Comparison of ENCODE assay signal across 17 mouse cellular contexts in the genomic region with DNA sequence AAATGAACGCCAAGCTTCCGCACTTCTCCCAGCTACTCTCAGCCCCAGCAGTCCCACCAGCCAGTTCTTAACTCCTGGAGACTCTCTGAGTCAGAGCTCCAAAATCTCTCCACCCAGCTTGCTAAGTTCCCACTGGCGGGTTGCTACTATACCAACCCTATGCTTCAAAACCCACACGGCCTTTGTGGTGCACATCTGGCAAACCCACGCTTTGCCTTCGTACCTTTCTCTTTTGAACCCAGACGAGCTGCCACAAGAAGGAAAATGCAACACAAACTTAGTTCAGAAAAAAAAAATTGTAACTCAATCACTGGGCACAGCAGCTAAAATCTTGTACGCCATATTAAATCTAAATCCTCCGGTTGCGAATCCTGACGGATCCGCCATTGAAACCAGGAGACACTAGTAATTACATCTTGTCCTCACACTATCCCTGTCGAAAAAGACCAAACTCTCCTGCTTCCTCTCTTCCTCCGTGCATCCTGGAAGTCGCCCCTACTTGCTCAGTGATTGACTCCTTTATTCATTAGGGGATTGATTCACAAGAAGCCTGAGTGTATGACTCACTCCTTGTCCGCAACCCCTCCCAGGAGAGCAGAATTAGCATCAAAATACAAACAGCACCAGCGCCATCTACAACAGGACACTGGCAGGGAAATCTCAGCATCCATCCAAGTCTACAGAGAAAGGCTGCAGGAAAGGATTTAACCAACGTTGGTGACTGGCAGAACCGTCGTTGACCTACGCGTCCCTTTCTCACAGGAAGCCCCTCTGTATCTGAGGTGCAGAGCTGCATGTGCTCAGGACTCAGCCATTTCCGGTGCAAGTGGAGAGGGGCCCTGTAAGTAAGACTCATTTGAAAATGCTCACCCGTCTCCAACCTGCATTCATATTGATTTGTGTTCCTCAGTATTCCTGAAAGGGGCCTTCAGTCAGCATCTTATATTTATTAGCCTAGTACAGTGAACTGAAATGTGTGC. TPM values are rescaled to one million over a fixed set of nuclear protein-coding genes. Genes with fewer than 3 reads are reported as not detected.
DNase-seq lines count a peak whose midpoint lies in the region; ATAC-seq and TF ChIP-seq lines count a peak whose summit lies in the region.
"Had no signal": no experiment of that assay in that cellular context is flagged by ENCODE, and none has a peak within 500 bp of the region (broad histone marks: within the 10 kb centered on the region; RNA-seq: fewer than 3 reads in every experiment).

No protein-coding gene starts in this region.

- no peaks in the 10 kb centered on the region for H3K27me3 ChIP-seq in intestine, embryonic 14.5 days (replicated peaks; ENCODE audit: control insufficient read depth, insufficient read depth, low read length)
- H3K27me3 ChIP-seq in intestine, embryonic 16.5 days (replicated peaks; ENCODE audit: control insufficient read depth, insufficient read depth, low read length): no peaks in the 10 kb centered on the region
- H3K27me3 ChIP-seq in liver, postnatal 0 days (ENCODE audit: insufficient read depth, low read length): no peaks in the 10 kb centered on the region
- H3K27me3 ChIP-seq: embryonic facial prominence, embryonic 12.5 days; lung, embryonic 15.5 days; neural tube, embryonic 15.5 days had no signal

- H3K27ac ChIP-seq in intestine, embryonic 14.5 days (ENCODE audit: low read depth): no peak overlapping the region
- H3K27ac ChIP-seq in intestine, embryonic 16.5 days (ENCODE audit: low read length): no peak overlapping the region
- H3K27ac ChIP-seq in ES-E14 (ENCODE audit: insufficient read depth, low read depth, low read length, poor library complexity, severe bottlenecking): peak overlapping the region; percentile 71
- H3K27ac ChIP-seq in liver, postnatal 0 days (ENCODE audit: low read depth): no peak overlapping the region
- H3K27ac ChIP-seq: embryonic facial prominence, embryonic 12.5 days; hindbrain, embryonic 10.5 days; lung, embryonic 15.5 days; neural tube, embryonic 15.5 days had no signal

- H3K9me3 ChIP-seq in intestine, embryonic 14.5 days (ENCODE audit: control insufficient read depth, low read length): no peaks in the 10 kb centered on the region
- H3K9me3 ChIP-seq in intestine, embryonic 16.5 days (ENCODE audit: control insufficient read depth, low read length): no peaks in the 10 kb centered on the region
- no peaks in the 10 kb centered on the region for H3K9me3 ChIP-seq in ES-E14 (ENCODE audit: control insufficient read depth, insufficient read depth, low read depth, low read length)
- H3K9me3 ChIP-seq in liver, postnatal 0 days (ENCODE audit: low read length): no peaks in the 10 kb centered on the region
- H3K9me3 ChIP-seq: embryonic facial prominence, embryonic 12.5 days; hindbrain, embryonic 10.5 days; lung, embryonic 15.5 days; neural tube, embryonic 15.5 days had no signal

- in situ Hi-C loops in ES-E14 (cut with MboI; ENCODE audit: low sequenced_read_pairs in 2 of 2, unreplicated experiment in 2 of 2): no loop called here

- no peaks in the 10 kb centered on the region; the same call in 1 of the 2 replicates for H3K4me1 ChIP-seq in intestine, embryonic 14.5 days (replicated peaks; ENCODE audit: control insufficient read depth, insufficient read depth, low read length)
- H3K4me1 ChIP-seq in intestine, embryonic 16.5 days (ENCODE audit: control insufficient read depth, insufficient read depth, low read length): peaks cover 4% of the 10 kb centered on the region; the same call in 1 of the 2 replicates
- H3K4me1 ChIP-seq in ES-E14 (ENCODE audit: control insufficient read depth in 2 of 2, insufficient read depth in 2 of 2, low read length in 2 of 2, poor library complexity in 1 of 2): peaks cover 0 to 4% of the 10 kb centered on the region in 2 experiments; a peak in 2 of 4 replicates
- H3K4me1 ChIP-seq in liver, postnatal 0 days (ENCODE audit: insufficient read depth): 0 out of 2 replicates have a peak, but pooled peaks cover 2% of the 10 kb centered on the region

- no peak for TF ChIP-seq EP300 in liver, postnatal 0 days (IDR thresholded peaks at IDR 0.05; ENCODE audit: low read depth)

- no peak overlapping the region for H3K4me2 ChIP-seq in intestine, embryonic 14.5 days (ENCODE audit: low read length)
- H3K4me2 ChIP-seq in intestine, embryonic 16.5 days (ENCODE audit: low read depth, low read length): no peak overlapping the region
- no peak overlapping the region for H3K4me2 ChIP-seq in liver, postnatal 0 days (ENCODE audit: low read depth, low read length)
- H3K4me2 ChIP-seq: liver, embryonic 11.5 days had no signal

- no peak overlapping the region for H3K9ac ChIP-seq in intestine, embryonic 14.5 days (ENCODE audit: low read length)
- H3K9ac ChIP-seq in intestine, embryonic 16.5 days (ENCODE audit: low read depth, low read length): no peak overlapping the region
- H3K9ac ChIP-seq in ES-E14 (ENCODE audit: insufficient read depth, low read depth, low read length, poor library complexity, severe bottlenecking): peak overlapping the region; percentile 81
- H3K9ac ChIP-seq in liver, postnatal 0 days (replicated peaks): no peak overlapping the region
- H3K9ac ChIP-seq: embryonic facial prominence, embryonic 12.5 days; lung, embryonic 15.5 days; neural tube, embryonic 15.5 days had no signal

- no peak for TF ChIP-seq CTCF in brain, embryonic 14.5 days (IDR thresholded peaks at IDR 0.05; ENCODE audit: borderline replicate concordance, extremely low read depth, insufficient read depth, insufficient read length)
- no peak for TF ChIP-seq CTCF in liver, postnatal 0 days (IDR thresholded peaks at IDR 0.05; ENCODE audit: low read depth)

- no peak overlapping the region for H3K4me3 ChIP-seq in intestine, embryonic 14.5 days (ENCODE audit: low read depth, low read length)
- no peak overlapping the region for H3K4me3 ChIP-seq in intestine, embryonic 16.5 days (ENCODE audit: low read length)
- peak overlapping the region; percentile 51 to 67 for H3K4me3 ChIP-seq in ES-E14 (ENCODE audit: insufficient read depth in 1 of 2, low read depth in 1 of 2, low read length in 2 of 2, poor library complexity in 1 of 2, severe bottlenecking in 1 of 2)
- no peak overlapping the region for H3K4me3 ChIP-seq in liver, postnatal 0 days (ENCODE audit: low read depth, low read length)
- H3K4me3 ChIP-seq: hindbrain, embryonic 10.5 days; lung, embryonic 15.5 days had no signal

- peak; percentile 21 for DNase-seq in intestine, embryonic 14.5 days (ENCODE audit: low spot score)
- no peak for DNase-seq in ES-E14 (ENCODE audit: low read depth, low spot score)
- peak; percentile 35 for DNase-seq in brain, embryonic 14.5 days (ENCODE audit: low read depth)
- peak; percentile 21 to 46 for DNase-seq in thymus, postnatal 36 days
- DNase-seq in liver, postnatal 0 days: no peak
- no peak for DNase-seq in urinary bladder, postnatal 36 days (ENCODE audit: low spot score in 2 of 2)
- DNase-seq: adrenal gland, postnatal 25 days; kidney, adult 8-10 months; layer of hippocampus, postnatal 36 days had no signal

- TF ChIP-seq POLR2A in brain, embryonic 14.5 days (IDR thresholded peaks at IDR 0.05; ENCODE audit: borderline replicate concordance, extremely low read depth, insufficient read depth, insufficient read length, poor library complexity, severe bottlenecking): no peak

- ATAC-seq in intestine, embryonic 14.5 days (replicated peaks; ENCODE audit: low FRiP score, low TSS enrichment, low read depth): no peak
- no peak for ATAC-seq in intestine, embryonic 16.5 days
- no peak for ATAC-seq in liver, postnatal 0 days
- ATAC-seq: CD4-positive, CD25-positive, alpha-beta regulatory T cell, adult 4 months had no signal

- H3K36me3 ChIP-seq in intestine, embryonic 14.5 days (ENCODE audit: control insufficient read depth, insufficient read depth, low read length): no peaks in the 10 kb centered on the region
- no peaks in the 10 kb centered on the region for H3K36me3 ChIP-seq in intestine, embryonic 16.5 days (ENCODE audit: control insufficient read depth, insufficient read depth, low read length)
- no peaks in the 10 kb centered on the region for H3K36me3 ChIP-seq in ES-E14 (ENCODE audit: control insufficient read depth, insufficient read depth, low read length, poor library complexity, severe bottlenecking)
- no peaks in the 10 kb centered on the region for H3K36me3 ChIP-seq in liver, postnatal 0 days (replicated peaks; ENCODE audit: insufficient read depth, low read length)

- 74% methylated on average over 24 of the region's 24 CpGs for WGBS in intestine, embryonic 14.5 days
- 77% methylated on average over 24 of the region's 24 CpGs for WGBS in intestine, embryonic 16.5 days
- WGBS in liver, postnatal 0 days (ENCODE audit: insufficient replicate concordance): 70% methylated on average over 24 of the region's 24 CpGs

RNA-seq across cellular contexts. Expression of a gene that starts 1.8 kb away (rescaled TPM):
- 7.4 and 8.1 TPM in 2 replicates for polyA plus RNA-seq in intestine, embryonic 14.5 days (2014; fragmentation: Nextera tagmentation; extraction: Ambion mirVana)
- 5.4 and 6.8 TPM in 2 replicates for polyA plus RNA-seq in intestine, embryonic 16.5 days (2015; fragmentation: Nextera tagmentation; extraction: Ambion mirVana)
- total RNA-seq in ES-E14 (2012; rRNA removed): 4.2 and 4.7 TPM in 2 replicates
- polyA plus RNA-seq in brain, embryonic 14.5 days (2012; rRNA removed): 6.9 and 7.4 TPM in 2 replicates
- polyA plus RNA-seq in liver, postnatal 0 days (2015; fragmentation: Nextera tagmentation; extraction: Ambion mirVana): 1.1 and 1.2 TPM in 2 replicates
- total RNA-seq: monocyte, adult 5-6 weeks had no signal

RNA-seq across cellular contexts. Expression of a gene that starts 13.9 kb away (rescaled TPM):
- polyA plus RNA-seq in intestine, embryonic 14.5 days (2014; fragmentation: Nextera tagmentation; extraction: Ambion mirVana): 3.4 and 3.8 TPM in 2 replicates
- polyA plus RNA-seq in intestine, embryonic 16.5 days (2015; fragmentation: Nextera tagmentation; extraction: Ambion mirVana): 2.4 and 2.9 TPM in 2 replicates
- 1.5 and 2.1 TPM in 2 replicates for total RNA-seq in ES-E14 (2012; rRNA removed)
- polyA plus RNA-seq in brain, embryonic 14.5 days (2012; rRNA removed): 4.0 and 4.4 TPM in 2 replicates
- 0.31 and 0.79 TPM in 2 replicates for polyA plus RNA-seq in liver, postnatal 0 days (2015; fragmentation: Nextera tagmentation; extraction: Ambion mirVana)
- total RNA-seq: monocyte, adult 5-6 weeks had no signal

RNA-seq across cellular contexts. Expression of a gene that starts 31.1 kb away (rescaled TPM):
- polyA plus RNA-seq in intestine, embryonic 14.5 days (2014; fragmentation: Nextera tagmentation; extraction: Ambion mirVana): 4.4 and 5.6 TPM in 2 replicates
- polyA plus RNA-seq in intestine, embryonic 16.5 days (2015; fragmentation: Nextera tagmentation; extraction: Ambion mirVana): 3.7 TPM in 2 replicates
- 4.5 and 6.7 TPM in 2 replicates for total RNA-seq in ES-E14 (2012; rRNA removed)
- 3.3 and 3.5 TPM in 2 replicates for polyA plus RNA-seq in brain, embryonic 14.5 days (2012; rRNA removed)
- 0.40 and 0.65 TPM in 2 replicates for polyA plus RNA-seq in liver, postnatal 0 days (2015; fragmentation: Nextera tagmentation; extraction: Ambion mirVana)

RNA-seq across cellular contexts. Expression of a gene that starts 32.6 kb away (rescaled TPM):
- polyA plus RNA-seq in intestine, embryonic 14.5 days (2014; fragmentation: Nextera tagmentation; extraction: Ambion mirVana): 24.7 and 31.8 TPM in 2 replicates
- polyA plus RNA-seq in intestine, embryonic 16.5 days (2015; fragmentation: Nextera tagmentation; extraction: Ambion mirVana): 18.7 and 21.7 TPM in 2 replicates
- total RNA-seq in ES-E14 (2012; rRNA removed): 22.4 and 30.4 TPM in 2 replicates
- 33.9 and 39.2 TPM in 2 replicates for polyA plus RNA-seq in brain, embryonic 14.5 days (2012; rRNA removed)
- 1.6 and 1.8 TPM in 2 replicates for polyA plus RNA-seq in liver, postnatal 0 days (2015; fragmentation: Nextera tagmentation; extraction: Ambion mirVana)

RNA-seq across cellular contexts. Expression of a gene that starts 48.0 kb away (rescaled TPM):
- polyA plus RNA-seq in intestine, embryonic 14.5 days (2014; fragmentation: Nextera tagmentation; extraction: Ambion mirVana): 9.1 and 12.0 TPM in 2 replicates
- polyA plus RNA-seq in intestine, embryonic 16.5 days (2015; fragmentation: Nextera tagmentation; extraction: Ambion mirVana): 6.0 and 7.3 TPM in 2 replicates
- total RNA-seq in ES-E14 (2012; rRNA removed): 5.4 and 8.0 TPM in 2 replicates
- 19.3 and 26.9 TPM in 2 replicates for polyA plus RNA-seq in brain, embryonic 14.5 days (2012; rRNA removed)
- 1.8 and 2.2 TPM in 2 replicates for polyA plus RNA-seq in liver, postnatal 0 days (2015; fragmentation: Nextera tagmentation; extraction: Ambion mirVana)

Comparison
In these comparisons a context has a peak if more than half of its experiments do, and no peak if none do; other contexts are left out.
1. DNase-seq: peak in intestine, embryonic 14.5 days (single experiment), brain, embryonic 14.5 days (single experiment) and thymus, postnatal 36 days (2 of 2); none in ES-E14 (single experiment), liver, postnatal 0 days (single experiment) and urinary bladder, postnatal 36 days (0 of 2).
2. H3K4me3 ChIP-seq: peak in ES-E14 (2 of 2); none in intestine, embryonic 14.5 days (single experiment), intestine, embryonic 16.5 days (single experiment) and liver, postnatal 0 days (single experiment).